Comparison of ENCODE assay signal across 8 mouse cellular contexts in genomic region chr17:14693994-14694374, GRCm38 (mm10). TPM values are rescaled to one million over a fixed set of nuclear protein-coding genes. Genes with fewer than 3 reads are reported as not detected.
DNase-seq lines count a peak whose midpoint lies in the region; ATAC-seq and TF ChIP-seq lines count a peak whose summit lies in the region.

TSS of gene Thbs2 (minus strand) at chr17:14694235.

- WGBS in spleen, adult 2 months = 8% methylated on average over 14 of the region's 14 CpGs
- WGBS in hindbrain, embryonic 10.5 days = under 1% methylated on average over 14 of the region's 14 CpGs
- 1% methylated on average over 14 of the region's 14 CpGs for WGBS in limb, embryonic 14.5 days
- under 1% methylated on average over 14 of the region's 14 CpGs for WGBS in midbrain, postnatal 0 days

- peak within 1 kb of the TSS; percentile 45 for H3K9ac ChIP-seq in limb, embryonic 14.5 days (ENCODE audit: low read depth, low read length, severe bottlenecking)
- 0 out of 2 replicates have a peak within 1 kb of the TSS, but pooled peaks have one; percentile 15 for H3K9ac ChIP-seq in midbrain, postnatal 0 days (replicated peaks; ENCODE audit: low read length, poor library complexity, severe bottlenecking)

- no peak within 1 kb of the TSS; the same call in none of the 2 replicates for H3K4me3 ChIP-seq in spleen, adult 2 months (ENCODE audit: extremely low read depth, insufficient read depth, insufficient read length)
- peak within 1 kb of the TSS; percentile 45 for H3K4me3 ChIP-seq in hindbrain, embryonic 10.5 days
- H3K4me3 ChIP-seq in limb, embryonic 14.5 days (replicated peaks; ENCODE audit: low read length) = peak within 1 kb of the TSS; percentile 36
- peak within 1 kb of the TSS; percentile 22 for H3K4me3 ChIP-seq in midbrain, postnatal 0 days (ENCODE audit: low read depth, low read length)

- TF ChIP-seq POLR2A in spleen, adult 2 months (IDR thresholded peaks at IDR 0.05; ENCODE audit: low read depth, low read length) = no peak
- TF ChIP-seq POLR2A in limb, embryonic 14.5 days (IDR thresholded peaks at IDR 0.05; ENCODE audit: borderline replicate concordance, extremely low read depth, insufficient read depth, insufficient read length) = no peak

- no peaks in the 10 kb centered on the region for H3K27me3 ChIP-seq in spleen, adult 2 months (ENCODE audit: control insufficient read depth, insufficient read depth, low read length)
- peaks cover 6% of the 10 kb centered on the region; the same call in 1 of the 2 replicates for H3K27me3 ChIP-seq in hindbrain, embryonic 10.5 days (ENCODE audit: insufficient read depth, poor library complexity, severe bottlenecking)
- no peaks in the 10 kb centered on the region for H3K27me3 ChIP-seq in limb, embryonic 14.5 days (ENCODE audit: control insufficient read depth, insufficient read depth, low read length)
- H3K27me3 ChIP-seq in midbrain, postnatal 0 days (ENCODE audit: insufficient read depth, low read length) = no peaks in the 10 kb centered on the region

- TF ChIP-seq CTCF in spleen, adult 2 months (IDR thresholded peaks at IDR 0.05; ENCODE audit: extremely low read depth, insufficient read depth, insufficient read length, insufficient replicate concordance) = no peak
- TF ChIP-seq CTCF in midbrain, postnatal 0 days (IDR thresholded peaks at IDR 0.05) = no peak

- no peak for DNase-seq in spleen, adult 2 months (ENCODE audit: low read depth in 1 of 2, low spot score in 2 of 2)
- no peak for DNase-seq in spleen, postnatal 14 days (ENCODE audit: low spot score in 2 of 2)
- DNase-seq in forelimb bud, embryonic 11.5 days (ENCODE audit: low read depth, low spot score) = peak; percentile 58
- DNase-seq in hindbrain, embryonic 10.5 days (ENCODE audit: low spot score) = peak; percentile 63
- DNase-seq in limb, embryonic 14.5 days (ENCODE audit: low spot score) = peak; percentile 89
- peak; percentile 28 for DNase-seq in midbrain, postnatal 0 days (ENCODE audit: low spot score)
- DNase-seq in layer of hippocampus, postnatal 14 days (ENCODE audit: low spot score in 2 of 2) = no peak
- no peak for DNase-seq in right cerebral cortex, postnatal 25 days

- H3K27ac ChIP-seq in spleen, adult 2 months (ENCODE audit: insufficient read depth, low read length) = peak within 1 kb of the TSS; percentile 21; the same call in 1 of the 2 replicates
- peak within 1 kb of the TSS; percentile 69 for H3K27ac ChIP-seq in hindbrain, embryonic 10.5 days
- peak within 1 kb of the TSS; percentile 39; the same call in 1 of the 2 replicates for H3K27ac ChIP-seq in limb, embryonic 14.5 days (replicated peaks; ENCODE audit: low read depth, low read length)
- H3K27ac ChIP-seq in midbrain, postnatal 0 days (ENCODE audit: low read depth, low read length) = no peak within 1 kb of the TSS

- no peaks in the 10 kb centered on the region for H3K4me1 ChIP-seq in spleen, adult 2 months (ENCODE audit: control insufficient read depth, insufficient read depth, insufficient read length)
- H3K4me1 ChIP-seq in hindbrain, embryonic 10.5 days (replicated peaks) = peaks cover 23% of the 10 kb centered on the region
- peaks cover 3% of the 10 kb centered on the region; the same call in 1 of the 2 replicates for H3K4me1 ChIP-seq in limb, embryonic 14.5 days (ENCODE audit: control insufficient read depth, insufficient read depth, low read length)
- H3K4me1 ChIP-seq in midbrain, postnatal 0 days (ENCODE audit: insufficient read depth, low read length) = no peaks in the 10 kb centered on the region

- no peaks in the 10 kb centered on the region for H3K36me3 ChIP-seq in spleen, adult 2 months (ENCODE audit: control insufficient read depth, insufficient read depth, low read length)
- no peaks in the 10 kb centered on the region for H3K36me3 ChIP-seq in hindbrain, embryonic 10.5 days
- peaks cover 5% of the 10 kb centered on the region; the same call in 1 of the 2 replicates for H3K36me3 ChIP-seq in limb, embryonic 14.5 days (ENCODE audit: control insufficient read depth, insufficient read depth, low read length)
- H3K36me3 ChIP-seq in midbrain, postnatal 0 days (ENCODE audit: insufficient read depth, low read length) = no peaks in the 10 kb centered on the region

- no peaks in the 10 kb centered on the region for H3K9me3 ChIP-seq in hindbrain, embryonic 10.5 days
- H3K9me3 ChIP-seq in limb, embryonic 14.5 days (ENCODE audit: control insufficient read depth, low read length) = no peaks in the 10 kb centered on the region
- no peaks in the 10 kb centered on the region for H3K9me3 ChIP-seq in midbrain, postnatal 0 days (ENCODE audit: low read length)

- H3K4me2 ChIP-seq in limb, embryonic 14.5 days (replicated peaks; ENCODE audit: low read depth, low read length, severe bottlenecking) = peak within 1 kb of the TSS; percentile 47
- peak within 1 kb of the TSS; percentile 49 for H3K4me2 ChIP-seq in midbrain, postnatal 0 days (ENCODE audit: low read depth, low read length, poor library complexity, severe bottlenecking)

- ATAC-seq in limb, embryonic 14.5 days (ENCODE audit: low FRiP score, low read depth) = peak; percentile 93
- peak; percentile 55; the same call in 1 of the 2 replicates for ATAC-seq in midbrain, postnatal 0 days (ENCODE audit: low FRiP score)

RNA-seq across cellular contexts. Expression of gene Thbs2, which starts in this region (rescaled TPM):
- 6.4 and 7.4 TPM in 2 replicates for polyA plus RNA-seq in spleen, adult 2 months (2012; rRNA removed)
- polyA plus RNA-seq in hindbrain, embryonic 10.5 days (2016; fragmentation: Nextera tagmentation; extraction: Ambion mirVana) = 2.2 and 7.4 TPM in 2 replicates
- polyA plus RNA-seq in limb, embryonic 14.5 days (2012; rRNA removed) = 78.6 and 87.8 TPM in 2 replicates
- polyA plus RNA-seq in limb, embryonic 14.5 days (2014; fragmentation: Nextera tagmentation; extraction: Ambion mirVana) = 77.6 and 92.6 TPM in 2 replicates
- 8.0 and 9.6 TPM in 2 replicates for total RNA-seq in midbrain, postnatal 0 days (2014; rRNA removed)
- polyA plus RNA-seq in midbrain, postnatal 0 days (2015; fragmentation: Nextera tagmentation; extraction: Ambion mirVana) = 3.6 and 4.2 TPM in 2 replicates
- total RNA-seq in layer of hippocampus, postnatal 14 days (2021) = 1 to 10 TPM; 3.6 to 3.8 TPM

Comparison
In these comparisons a context has a peak if more than half of its experiments do, and no peak if none do; other contexts are left out.
1. DNase-seq: peak in forelimb bud, embryonic 11.5 days (single experiment), hindbrain, embryonic 10.5 days (single experiment), limb, embryonic 14.5 days (single experiment) and midbrain, postnatal 0 days (single experiment); none in spleen, adult 2 months (0 of 2), spleen, postnatal 14 days (0 of 2), layer of hippocampus, postnatal 14 days (0 of 2) and right cerebral cortex, postnatal 25 days (single experiment).